Mouse (Mus musculus) neural tube, embryonic 14.5 days (tissue): Measurements from ENCODE around the gene Dnaja1. TPM values are rescaled to one million over a fixed set of nuclear protein-coding genes. Genes with fewer than 3 reads are reported as not detected.

Experiments used
- ATAC-seq: fragments of 200-750 bp; cut with Nextera tagmentation; 2 replicates; pipeline ENCODE4 v1.8.0; 2017; ENCODE audit warnings: low read depth, mild to moderate bottlenecking, moderate TSS enrichment, moderate library complexity
- H3K27ac ChIP-seq: fragments of 300-500 bp; sonication (generic); 2 replicates; pipeline ENCODE4 v1.5.1; 2014; ENCODE audit warnings: low read depth, mild to moderate bottlenecking, control low read depth, low read length, moderate library complexity, mixed read lengths
- H3K27me3 ChIP-seq: fragments of 300-500 bp; sonication (generic); 2 replicates; pipeline ENCODE4 v1.6.1; 2014; ENCODE audit warnings: low read length; ENCODE audit not compliant: control insufficient read depth, insufficient read depth
- H3K36me3 ChIP-seq: fragments of 300-500 bp; sonication (generic); 2 replicates; pipeline ENCODE4 v1.6.1; 2014; ENCODE audit warnings: low read length, mixed read lengths; ENCODE audit not compliant: control insufficient read depth, insufficient read depth
- H3K4me1 ChIP-seq: fragments of 300-500 bp; sonication (generic); 2 replicates; pipeline ENCODE4 v1.6.1; 2014; ENCODE audit warnings: low read length; ENCODE audit not compliant: control insufficient read depth, insufficient read depth
- H3K4me2 ChIP-seq: fragments of 300-500 bp; sonication (generic); 2 replicates; pipeline ENCODE4 v1.6.1; 2014; ENCODE audit warnings: mild to moderate bottlenecking, low read depth, low read length, control low read depth
- H3K4me3 ChIP-seq: fragments of 300-500 bp; sonication (generic); 2 replicates; pipeline ENCODE4 v1.5.1; 2014; ENCODE audit warnings: low read depth, low read length, control low read depth, mixed read lengths
- H3K9ac ChIP-seq: fragments of 300-500 bp; sonication (generic); replicated peaks from 2 replicates; pipeline ENCODE4 v1.6.1; 2014; ENCODE audit warnings: low read depth, mild to moderate bottlenecking, control low read depth, low read length, mixed read lengths
- H3K9me3 ChIP-seq: fragments of 300-500 bp; sonication (generic); 2 replicates; pipeline ENCODE4 v1.6.1; 2016; ENCODE audit warnings: low read length; ENCODE audit not compliant: control insufficient read depth
- WGBS: fragments of 180-500 bp; shearing (Covaris S2); extraction: QIAGEN DNeasy Blood & Tissue Kit; methylation state at CpG from one replicate; pipeline ENCODE4 v1.1.7; 2014; 5-methylcytosine and 5-hydroxymethylcytosine counted together
- polyA plus RNA-seq: library from polyadenylated mRNA; unstranded; fragments of >200 nt; fragmentation: Nextera tagmentation; extraction: Ambion mirVana; gene quantifications from 2 replicates; pipeline ENCODE4 v1.2.1, GENCODE M21; 2014

The Dnaja1 gene
- 653 and 702 TPM in 2 replicates for polyA plus RNA-seq

- ATAC-seq: peak; percentile 93
- H3K27me3 ChIP-seq: no peaks in the 10 kb centered on the region
- under 1% methylated on average over 43 of the region's 54 CpGs for WGBS
- H3K27ac ChIP-seq: peak within 1 kb of the TSS; percentile 99
- H3K9ac ChIP-seq: peak within 1 kb of the TSS; percentile 97
- peak within 1 kb of the TSS; percentile 75 for H3K4me3 ChIP-seq
- peak within 1 kb of the TSS; percentile 81 for H3K4me2 ChIP-seq
- H3K9me3 ChIP-seq: no peaks in the 10 kb centered on the region
- H3K36me3 ChIP-seq: peaks cover 24% of the 10 kb centered on the region
- peaks cover 37% of the 10 kb centered on the region for H3K4me1 ChIP-seq
Measured at GRCm38 (mm10) chr4:40722011-40722666, at the start of gene Dnaja1. TSS of gene Dnaja1 (plus strand) at chr4:40722150.

GRCm38 (mm10) chr4:40673526-40673925, 48.4 kb upstream of the Dnaja1 start:
- Histone ChIP-seq H3K27me3 (no peaks in the 10 kb centered on the region), H3K9me3 (no peaks in the 10 kb centered on the region), H3K27ac (no peak overlapping the region), H3K9ac (no peak overlapping the region), H3K4me3 (no peak overlapping the region), H3K36me3 (no peaks in the 10 kb centered on the region), H3K4me2 (no peak overlapping the region), H3K4me1 (no peaks in the 10 kb centered on the region)
- no peak for ATAC-seq
- WGBS: 96% methylated on average over 5 of the region's 5 CpGs

GRCm38 (mm10) chr4:40676338-40676737, 45.6 kb upstream of the Dnaja1 start:
- Histone ChIP-seq H3K4me1 (no peaks in the 10 kb centered on the region), H3K9ac (no peak overlapping the region), H3K27me3 (no peaks in the 10 kb centered on the region), H3K36me3 (no peaks in the 10 kb centered on the region), H3K4me3 (no peak overlapping the region), H3K27ac (no peak overlapping the region), H3K9me3 (no peaks in the 10 kb centered on the region), H3K4me2 (peak overlapping the region; percentile 33; the same call in 1 of the 2 replicates)
- WGBS: 23% methylated on average over 14 of the region's 14 CpGs
- ATAC-seq: peak; percentile 19; the same call in 1 of the 2 replicates

GRCm38 (mm10) chr4:40677132-40677531, 44.8 kb upstream of the Dnaja1 start:
- Histone ChIP-seq H3K4me1 (no peaks in the 10 kb centered on the region), H3K4me2 (no peak overlapping the region), H3K9ac (no peak overlapping the region), H3K9me3 (no peaks in the 10 kb centered on the region), H3K4me3 (no peak overlapping the region), H3K27ac (no peak overlapping the region), H3K27me3 (no peaks in the 10 kb centered on the region), H3K36me3 (no peaks in the 10 kb centered on the region)
- ATAC-seq: no peak
- 54% methylated on average over 4 of the region's 5 CpGs for WGBS

- H3K27ac ChIP-seq: no peak overlapping the region
- H3K4me1 ChIP-seq: no peaks in the 10 kb centered on the region
- no peak overlapping the region for H3K9ac ChIP-seq
- H3K9me3 ChIP-seq: no peaks in the 10 kb centered on the region
- ATAC-seq: no peak
- no peaks in the 10 kb centered on the region for H3K36me3 ChIP-seq
- no peaks in the 10 kb centered on the region for H3K27me3 ChIP-seq
- no peak overlapping the region for H3K4me2 ChIP-seq
- H3K4me3 ChIP-seq: no peak overlapping the region
- WGBS: 52% methylated on average over 5 of the region's 5 CpGs
Measured at GRCm38 (mm10) chr4:40680250-40680860, 41.6 kb upstream of the Dnaja1 start.

GRCm38 (mm10) chr4:40681908-40682307, 40.0 kb upstream of the Dnaja1 start:
- Histone ChIP-seq H3K9ac (no peak overlapping the region), H3K27ac (no peak overlapping the region), H3K36me3 (peaks cover 8% of the 10 kb centered on the region), H3K27me3 (no peaks in the 10 kb centered on the region), H3K4me1 (no peaks in the 10 kb centered on the region), H3K9me3 (no peaks in the 10 kb centered on the region), H3K4me2 (no peak overlapping the region), H3K4me3 (no peak overlapping the region)
- ATAC-seq: no peak
- WGBS: 23% methylated on average over 3 of the region's 3 CpGs

- WGBS: 92% methylated on average over 5 of the region's 5 CpGs
- H3K36me3 ChIP-seq: peaks cover 8% of the 10 kb centered on the region
- H3K4me3 ChIP-seq: no peak overlapping the region
- no peak overlapping the region for H3K4me2 ChIP-seq
- H3K9ac ChIP-seq: no peak overlapping the region
- H3K27me3 ChIP-seq: no peaks in the 10 kb centered on the region
- H3K27ac ChIP-seq: no peak overlapping the region
- no peaks in the 10 kb centered on the region for H3K9me3 ChIP-seq
- no peaks in the 10 kb centered on the region for H3K4me1 ChIP-seq
- ATAC-seq: peak; percentile 26; the same call in 1 of the 2 replicates
Measured at GRCm38 (mm10) chr4:40682359-40682758, 39.6 kb upstream of the Dnaja1 start.

GRCm38 (mm10) chr4:40683306-40683705, 38.6 kb upstream of the Dnaja1 start:
- no peaks in the 10 kb centered on the region for H3K9me3 ChIP-seq

GRCm38 (mm10) chr4:40691100-40691499, 30.9 kb upstream of the Dnaja1 start:
- no peak overlapping the region for H3K4me2 ChIP-seq
- H3K9ac ChIP-seq: no peak overlapping the region
- no peaks in the 10 kb centered on the region for H3K4me1 ChIP-seq
- H3K27ac ChIP-seq: no peak overlapping the region
- no peak for ATAC-seq
- no peaks in the 10 kb centered on the region for H3K27me3 ChIP-seq
- peaks cover 39% of the 10 kb centered on the region for H3K36me3 ChIP-seq
- 91% methylated on average over 11 of the region's 11 CpGs for WGBS
- no peak overlapping the region for H3K4me3 ChIP-seq
- H3K9me3 ChIP-seq: no peaks in the 10 kb centered on the region

More at GRCm38 (mm10) chr4:40683306-40683705, 38.6 kb upstream of the Dnaja1 start:
- Histone ChIP-seq H3K9ac (no peak overlapping the region), H3K4me2 (no peak overlapping the region), H3K27me3 (no peaks in the 10 kb centered on the region), H3K4me3 (no peak overlapping the region), H3K4me1 (no peaks in the 10 kb centered on the region), H3K27ac (no peak overlapping the region), H3K36me3 (peaks cover 11% of the 10 kb centered on the region)
- 90% methylated on average over 2 of the region's 2 CpGs for WGBS
- no peak for ATAC-seq
